Mouse (Mus musculus) cerebellum, adult 2 months (tissue): ENCODE measurements around the gene Ndufa11.

Experiments used
- CTCF ChIP-seq: fragments of 200-500 bp; IDR thresholded peaks from 2 replicates; pipeline ENCODE4 v1.5.1; 2011; ENCODE audit warnings: low read depth, mild to moderate bottlenecking, control low read depth, low read length, moderate library complexity, borderline replicate concordance; ENCODE audit not compliant: insufficient read depth
- POLR2A ChIP-seq: fragments of 200-500 bp; IDR thresholded peaks from 2 replicates; pipeline ENCODE4 v1.6.1; 2011; ENCODE audit warnings: low read length, control low read depth, borderline replicate concordance; ENCODE audit not compliant: insufficient read depth

DNA sequence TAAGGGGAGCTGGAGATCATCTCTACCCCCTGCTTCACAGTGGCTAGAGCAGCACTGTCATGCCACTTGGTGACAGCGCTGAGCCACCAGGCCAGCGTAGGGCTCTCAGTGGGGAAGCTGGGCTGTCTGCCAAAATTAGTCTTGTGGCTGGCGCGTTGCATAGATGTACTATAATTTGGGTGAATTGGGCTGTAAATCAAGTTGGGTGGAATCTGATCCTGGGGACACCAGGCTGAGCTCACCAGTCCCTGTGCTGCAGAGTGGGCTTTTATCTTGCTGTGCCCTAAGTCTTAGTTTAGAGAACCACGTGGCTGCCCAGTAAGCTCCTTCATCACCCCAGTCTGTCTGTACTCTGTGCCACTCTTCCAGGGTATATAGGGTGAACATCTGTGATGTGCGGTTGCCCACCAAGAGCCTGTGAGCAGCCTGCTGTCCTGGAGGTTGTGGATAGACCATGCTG lies 23.7 kb upstream of the Ndufa11 start:
- no peak for TF ChIP-seq POLR2A
- TF ChIP-seq CTCF = no peak
